Mouse (Mus musculus) neural tube, embryonic 13.5 days (tissue): Measurements from ENCODE around the gene Pigg. TPM values are rescaled to one million over a fixed set of nuclear protein-coding genes. Genes with fewer than 3 reads are reported as not detected.

Experiments
- ATAC-seq: fragments of 200-750 bp; cut with Nextera tagmentation; 2 replicates; pipeline ENCODE4 v1.8.0; 2017; ENCODE audit warnings: low read depth, mild to moderate bottlenecking, moderate TSS enrichment, moderate library complexity
- H3K27ac ChIP-seq: fragments of 300-500 bp; sonication (generic); replicated peaks from 2 replicates; pipeline ENCODE4 v1.5.1; 2015; ENCODE audit warnings: moderate library complexity, mild to moderate bottlenecking, inconsistent platforms
- H3K27me3 ChIP-seq: fragments of 300-500 bp; sonication (generic); 2 replicates; pipeline ENCODE4 v1.6.1; 2015; ENCODE audit warnings: mild to moderate bottlenecking, inconsistent platforms
- H3K36me3 ChIP-seq: fragments of 300-500 bp; sonication (generic); 2 replicates; pipeline ENCODE4 v1.6.1; 2015; ENCODE audit warnings: mild to moderate bottlenecking, inconsistent platforms
- H3K4me1 ChIP-seq: fragments of 300-500 bp; sonication (generic); replicated peaks from 2 replicates; pipeline ENCODE4 v1.6.1; 2015; ENCODE audit warnings: inconsistent platforms
- H3K4me2 ChIP-seq: fragments of 300-500 bp; sonication (generic); 2 replicates; pipeline ENCODE4 v1.6.1; 2015; ENCODE audit warnings: inconsistent platforms, mild to moderate bottlenecking, moderate library complexity
- H3K4me3 ChIP-seq: fragments of 300-500 bp; sonication (generic); 2 replicates; pipeline ENCODE4 v1.5.1; 2015; ENCODE audit warnings: mild to moderate bottlenecking, inconsistent platforms
- H3K9ac ChIP-seq: fragments of 300-500 bp; sonication (generic); 2 replicates; pipeline ENCODE4 v1.6.1; 2015; ENCODE audit warnings: moderate library complexity, mild to moderate bottlenecking, inconsistent platforms
- H3K9me3 ChIP-seq: fragments of 300-500 bp; sonication (generic); 2 replicates; pipeline ENCODE4 v1.6.1; 2016; ENCODE audit warnings: inconsistent platforms
- WGBS: fragments of 180-500 bp; shearing (Covaris S2); methylation state at CpG from one replicate; pipeline ENCODE4 v1.1.7; 2015; 5-methylcytosine and 5-hydroxymethylcytosine counted together
- polyA plus RNA-seq: library from polyadenylated mRNA; unstranded; fragments of >200 nt; fragmentation: Nextera tagmentation; extraction: Ambion mirVana; gene quantifications from 2 replicates; pipeline ENCODE4 v1.2.1, GENCODE M21; 2015

The Pigg gene
- polyA plus RNA-seq, 1 experiment from 2014 or later: 4.4 TPM

GRCm38 (mm10) chr5:108313065-108313860, 854 bp downstream of the Pigg start:
- Histone ChIP-seq H3K27ac (peak overlapping the region; percentile 90), H3K4me3 (peak overlapping the region; percentile 76), H3K4me2 (peak overlapping the region; percentile 89), H3K9ac (peak overlapping the region; percentile 84), H3K9me3 (0 out of 2 replicates have a peak, but pooled peaks cover 4% of the 10 kb centered on the region), H3K27me3 (no peaks in the 10 kb centered on the region), H3K4me1 (peaks cover 13% of the 10 kb centered on the region), H3K36me3 (peaks cover 11% of the 10 kb centered on the region)
- no peak for ATAC-seq
- 8% methylated on average over 16 of the region's 16 CpGs for WGBS

DNA sequence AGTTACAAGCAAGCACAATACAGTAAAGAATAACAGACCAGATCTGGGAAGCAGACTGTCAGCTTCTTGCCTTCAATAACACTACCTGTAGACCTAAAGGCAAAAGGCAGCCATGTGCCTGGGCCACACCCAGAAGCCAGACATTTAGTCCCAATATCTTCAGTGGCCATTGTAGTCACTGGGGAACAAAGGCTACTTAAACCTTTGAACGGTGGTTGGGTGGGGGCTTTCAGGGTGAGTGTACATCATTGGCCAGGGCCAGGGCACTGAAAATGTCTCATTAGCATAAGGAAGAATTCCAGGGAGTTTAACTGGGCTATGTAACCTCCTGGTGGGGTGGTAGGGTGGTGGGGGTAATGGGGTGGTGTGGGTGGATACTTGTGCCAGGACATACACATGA, 18.6 kb downstream of the Pigg start:
- no peaks in the 10 kb centered on the region for H3K9me3 ChIP-seq
- no peak overlapping the region for H3K9ac ChIP-seq
- H3K4me2 ChIP-seq: no peak overlapping the region
- H3K36me3 ChIP-seq: peaks cover 75% of the 10 kb centered on the region
- no peak overlapping the region for H3K4me3 ChIP-seq
- no peaks in the 10 kb centered on the region for H3K4me1 ChIP-seq
- no peak overlapping the region for H3K27ac ChIP-seq
- WGBS: 83% methylated on average over 1 of the region's 1 CpGs
- no peaks in the 10 kb centered on the region for H3K27me3 ChIP-seq
- ATAC-seq: no peak

DNA sequence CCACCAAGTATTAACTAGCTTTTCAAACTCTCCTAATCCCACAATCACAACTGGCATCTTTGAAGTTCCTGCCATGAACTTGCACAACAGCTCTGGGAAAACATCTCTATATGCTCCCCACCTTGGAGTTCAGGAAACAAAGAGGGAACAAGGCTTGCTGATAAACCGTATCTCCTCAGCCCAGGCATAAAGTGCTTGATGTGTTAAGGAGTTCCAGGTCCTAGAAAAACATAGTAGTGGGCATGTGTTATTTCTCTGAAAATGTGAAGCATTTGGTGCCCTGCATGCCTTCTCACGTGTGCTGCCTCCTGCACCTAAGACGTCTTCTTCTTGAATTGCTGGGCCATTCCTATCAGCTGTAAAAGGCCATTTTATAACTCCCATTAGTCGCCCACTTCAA, 25.0 kb downstream of the Pigg start:
- Histone ChIP-seq H3K36me3 (peaks cover 58% of the 10 kb centered on the region), H3K9ac (no peak overlapping the region), H3K27ac (no peak overlapping the region), H3K4me2 (no peak overlapping the region), H3K4me1 (no peaks in the 10 kb centered on the region), H3K9me3 (no peaks in the 10 kb centered on the region), H3K27me3 (no peaks in the 10 kb centered on the region), H3K4me3 (no peak overlapping the region)
- no peak for ATAC-seq
- WGBS: 31% methylated on average over 4 of the region's 4 CpGs

- WGBS: 88% methylated on average over 3 of the region's 3 CpGs
- no peak overlapping the region for H3K4me3 ChIP-seq
- H3K36me3 ChIP-seq: peaks cover 54% of the 10 kb centered on the region
- H3K9ac ChIP-seq: no peak overlapping the region
- no peaks in the 10 kb centered on the region for H3K9me3 ChIP-seq
- H3K4me1 ChIP-seq: no peaks in the 10 kb centered on the region
- H3K27me3 ChIP-seq: no peaks in the 10 kb centered on the region
- ATAC-seq: no peak
- no peak overlapping the region for H3K27ac ChIP-seq
- H3K4me2 ChIP-seq: no peak overlapping the region
Measured at GRCm38 (mm10) chr5:108338049-108338448, 25.6 kb downstream of the Pigg start.

DNA sequence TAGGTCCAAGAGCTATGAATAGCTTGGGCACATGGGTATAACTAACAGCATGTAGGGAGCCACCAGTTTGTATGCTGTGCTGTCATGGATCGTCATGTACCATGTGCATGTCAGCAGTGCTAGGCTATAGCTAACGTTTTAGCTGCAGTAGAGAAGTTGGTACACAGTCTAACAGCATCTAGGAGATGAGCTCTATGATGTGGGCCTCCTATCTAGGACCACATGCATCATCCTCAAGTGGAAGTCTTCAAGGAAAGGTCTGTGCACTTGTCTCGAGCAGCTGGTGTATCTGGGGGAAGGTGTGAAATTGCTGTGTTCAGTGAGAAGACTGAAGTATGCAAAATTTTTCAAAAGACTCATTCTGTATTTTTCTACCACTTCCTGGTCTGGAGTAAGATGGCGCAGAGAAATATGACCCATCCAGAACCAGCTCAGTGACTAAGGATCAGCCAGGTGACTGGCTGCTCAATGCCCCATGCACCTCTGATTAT, 31.3 kb downstream of the Pigg start:
- Histone ChIP-seq H3K4me2 (no peak overlapping the region), H3K27ac (no peak overlapping the region), H3K36me3 (peaks cover 55% of the 10 kb centered on the region), H3K9me3 (no peaks in the 10 kb centered on the region), H3K4me3 (no peak overlapping the region), H3K9ac (no peak overlapping the region), H3K4me1 (no peaks in the 10 kb centered on the region), H3K27me3 (no peaks in the 10 kb centered on the region)
- no peak for ATAC-seq
- WGBS: 95% methylated on average over 4 of the region's 4 CpGs

DNA sequence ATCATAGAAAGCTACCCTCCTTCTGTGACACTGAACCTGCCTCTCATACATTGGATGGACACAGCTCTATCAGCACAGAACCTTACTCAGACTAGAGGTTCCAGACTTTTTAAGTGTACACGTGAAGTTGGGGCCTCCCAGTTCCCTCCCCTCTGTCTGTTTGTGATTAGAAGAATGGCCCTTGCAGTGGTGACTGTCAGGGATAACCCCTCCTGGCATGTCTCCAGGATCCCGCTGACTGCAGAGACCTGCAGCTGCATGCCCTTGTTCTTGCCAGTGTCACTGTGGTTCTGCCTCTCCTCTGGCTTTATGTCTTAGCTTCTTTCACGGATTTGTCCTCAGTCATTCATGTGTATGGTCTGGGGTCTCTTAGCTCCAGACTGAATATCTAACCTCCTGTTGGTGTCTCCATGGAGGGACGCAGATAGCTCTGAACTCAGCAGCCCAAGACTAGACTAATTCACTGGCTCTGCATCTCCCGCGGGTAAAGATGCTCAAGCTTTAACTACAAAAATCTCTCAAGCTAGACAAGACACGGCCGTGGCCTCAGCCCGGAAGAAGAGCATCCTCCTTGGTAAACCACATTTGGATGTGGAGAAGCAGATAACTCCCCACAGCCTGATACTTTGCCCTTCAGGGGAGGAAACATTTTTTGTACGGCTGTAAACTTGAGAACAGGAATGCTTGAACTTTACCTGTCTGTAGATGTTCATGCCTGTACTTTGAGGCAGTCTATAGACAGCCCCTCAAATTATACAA, 33.1 kb downstream of the Pigg start:
- Histone ChIP-seq H3K27ac (no peak overlapping the region), H3K27me3 (no peaks in the 10 kb centered on the region), H3K9ac (no peak overlapping the region), H3K4me1 (no peaks in the 10 kb centered on the region), H3K4me2 (no peak overlapping the region), H3K36me3 (peaks cover 58% of the 10 kb centered on the region), H3K4me3 (no peak overlapping the region), H3K9me3 (no peaks in the 10 kb centered on the region)
- no peak for ATAC-seq
- WGBS: 87% methylated on average over 10 of the region's 10 CpGs

- H3K4me1 ChIP-seq: no peaks in the 10 kb centered on the region
- no peak overlapping the region for H3K9ac ChIP-seq
- H3K9me3 ChIP-seq: no peaks in the 10 kb centered on the region
- ATAC-seq: no peak
- H3K27me3 ChIP-seq: no peaks in the 10 kb centered on the region
- no peak overlapping the region for H3K4me3 ChIP-seq
- WGBS: 90% methylated on average over 6 of the region's 6 CpGs
- H3K36me3 ChIP-seq: peaks cover 61% of the 10 kb centered on the region
- no peak overlapping the region for H3K27ac ChIP-seq
- no peak overlapping the region for H3K4me2 ChIP-seq
Measured at GRCm38 (mm10) chr5:108347843-108348242, 35.4 kb downstream of the Pigg start.

DNA sequence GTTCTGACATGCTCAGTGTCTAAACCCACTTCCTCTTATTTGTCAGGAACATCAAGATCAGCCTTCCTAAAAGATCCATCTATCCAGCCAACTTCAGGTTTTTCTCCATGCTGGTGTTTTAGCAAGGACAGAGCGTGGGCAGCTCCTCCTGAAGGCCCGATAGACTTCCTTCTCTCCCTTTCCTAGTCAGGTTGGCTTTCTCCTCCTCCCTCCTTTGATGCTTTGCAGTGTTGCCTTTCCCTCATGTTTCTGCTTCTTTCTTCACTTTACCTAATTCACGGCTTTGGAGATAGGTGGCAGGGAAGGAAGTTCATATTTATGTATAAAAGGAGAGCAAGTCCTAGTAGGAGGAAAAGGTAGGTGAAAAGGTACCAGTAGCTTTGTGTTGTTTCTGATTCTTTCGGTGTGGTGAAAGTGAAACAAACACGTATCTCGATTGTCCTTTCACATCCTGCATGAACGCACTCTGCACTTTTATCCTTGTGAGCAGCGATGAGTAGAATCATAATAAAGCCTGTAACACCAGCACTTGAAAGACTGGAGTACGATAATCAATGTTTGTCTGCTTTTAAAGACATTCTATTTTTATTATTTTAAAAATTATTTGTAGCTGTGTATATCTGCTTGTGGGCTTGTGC, 37.2 kb downstream of the Pigg start:
- Histone ChIP-seq H3K27me3 (no peaks in the 10 kb centered on the region), H3K9ac (no peak overlapping the region)

DNA sequence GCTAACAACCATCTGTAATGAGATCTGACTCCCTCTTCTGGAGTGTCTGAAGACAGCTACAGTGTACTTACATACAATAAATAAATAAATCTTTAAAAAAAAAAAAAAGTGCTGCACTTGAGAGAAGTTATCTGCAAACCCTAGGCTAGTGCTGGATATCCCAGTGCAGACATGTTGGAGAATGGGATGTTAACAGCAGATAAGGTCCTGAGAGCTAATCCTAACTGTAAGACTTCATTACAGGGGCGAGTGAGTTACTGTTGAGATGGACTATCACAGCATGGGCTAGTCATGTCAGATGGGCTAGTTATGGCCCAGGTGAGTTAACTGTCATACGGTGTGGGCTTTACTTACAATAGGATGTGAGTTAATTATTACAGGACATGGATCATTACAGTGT, 41.6 kb downstream of the Pigg start:
- Histone ChIP-seq H3K4me1 (no peaks in the 10 kb centered on the region), H3K4me2 (no peak overlapping the region), H3K27ac (no peak overlapping the region), H3K9me3 (no peaks in the 10 kb centered on the region), H3K4me3 (no peak overlapping the region), H3K9ac (no peak overlapping the region), H3K27me3 (no peaks in the 10 kb centered on the region), H3K36me3 (peaks cover 24% of the 10 kb centered on the region)
- 88% methylated on average over 2 of the region's 2 CpGs for WGBS
- ATAC-seq: no peak

More for the DNA sequence above, 37.2 kb downstream of the Pigg start:
- no peak for ATAC-seq
- WGBS: 94% methylated on average over 9 of the region's 9 CpGs
- H3K4me1 ChIP-seq: no peaks in the 10 kb centered on the region
- no peak overlapping the region for H3K4me2 ChIP-seq
- H3K36me3 ChIP-seq: peaks cover 46% of the 10 kb centered on the region
- no peak overlapping the region for H3K4me3 ChIP-seq
- no peaks in the 10 kb centered on the region for H3K9me3 ChIP-seq
- no peak overlapping the region for H3K27ac ChIP-seq

GRCm38 (mm10) chr5:108357862-108358261, 45.5 kb downstream of the Pigg start:
- H3K4me2 ChIP-seq: no peak overlapping the region
- no peaks in the 10 kb centered on the region for H3K36me3 ChIP-seq
- H3K4me1 ChIP-seq: no peaks in the 10 kb centered on the region
- no peak overlapping the region for H3K9ac ChIP-seq
- no peak for ATAC-seq
- no peak overlapping the region for H3K4me3 ChIP-seq
- H3K27me3 ChIP-seq: peaks cover 6% of the 10 kb centered on the region
- 92% methylated on average over 1 of the region's 1 CpGs for WGBS
- no peaks in the 10 kb centered on the region for H3K9me3 ChIP-seq
- H3K27ac ChIP-seq: no peak overlapping the region

GRCm38 (mm10) chr5:108359491-108359890, 47.1 kb downstream of the Pigg start:
- no peak overlapping the region for H3K27ac ChIP-seq
- no peak overlapping the region for H3K9ac ChIP-seq
- no peaks in the 10 kb centered on the region for H3K4me1 ChIP-seq
- H3K4me2 ChIP-seq: no peak overlapping the region
- H3K4me3 ChIP-seq: no peak overlapping the region
- H3K36me3 ChIP-seq: no peaks in the 10 kb centered on the region
- 86% methylated on average over 9 of the region's 9 CpGs for WGBS
- ATAC-seq: no peak
- H3K27me3 ChIP-seq: peaks cover 22% of the 10 kb centered on the region
- no peaks in the 10 kb centered on the region for H3K9me3 ChIP-seq

DNA sequence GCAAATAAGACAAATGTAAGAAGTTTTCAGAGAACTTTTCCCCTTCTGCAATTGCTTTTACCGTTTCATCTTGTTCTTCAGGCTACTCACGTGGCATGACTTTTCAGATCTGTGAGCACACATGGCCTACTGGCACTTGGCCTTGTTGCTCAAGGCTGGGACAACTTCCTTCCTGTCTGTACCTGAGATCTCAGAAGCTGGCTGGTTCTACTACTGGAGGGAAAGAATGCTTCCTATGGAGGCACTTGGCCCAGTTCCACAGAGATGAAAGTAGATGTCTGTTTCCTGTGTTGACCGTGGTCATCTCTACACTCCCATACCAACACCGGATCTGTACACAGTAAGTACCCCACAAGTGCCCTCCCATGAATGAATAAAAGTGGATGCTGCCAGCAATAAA, 47.8 kb downstream of the Pigg start:
- Histone ChIP-seq H3K9ac (no peak overlapping the region), H3K4me1 (no peaks in the 10 kb centered on the region), H3K27me3 (peaks cover 29% of the 10 kb centered on the region), H3K27ac (no peak overlapping the region), H3K9me3 (no peaks in the 10 kb centered on the region), H3K4me3 (no peak overlapping the region), H3K4me2 (no peak overlapping the region), H3K36me3 (no peaks in the 10 kb centered on the region)
- no peak for ATAC-seq
- WGBS: 84% methylated on average over 4 of the region's 4 CpGs
